Mouse (Mus musculus) ES-Bruce4 (cell line): ENCODE results near the gene Bcar1. TPM values are rescaled to one million over a fixed set of nuclear protein-coding genes. Genes with fewer than 3 reads are reported as not detected.

Experiments used
- H3K27ac ChIP-seq: 2 replicates; pipeline ENCODE4 v1.5.1; 2012; ENCODE audit warnings: low read length, inconsistent platforms; ENCODE audit not compliant: insufficient read depth
- H3K27me3 ChIP-seq: 2 replicates; pipeline ENCODE4 v1.6.1; 2012; ENCODE audit warnings: mild to moderate bottlenecking, low read length, inconsistent platforms; ENCODE audit not compliant: control insufficient read depth, poor library complexity, insufficient read depth, severe bottlenecking
- H3K36me3 ChIP-seq: 2 replicates; pipeline ENCODE4 v1.6.1; 2012; ENCODE audit warnings: inconsistent platforms, mild to moderate bottlenecking, low read length, moderate library complexity; ENCODE audit not compliant: control insufficient read depth, poor library complexity, insufficient read depth, severe bottlenecking
- H3K4me1 ChIP-seq: one replicate; pipeline ENCODE4 v1.8.1; 2011; ENCODE audit warnings: low read length; ENCODE audit not compliant: control insufficient read depth, insufficient read depth
- H3K4me3 ChIP-seq: 2 replicates; pipeline ENCODE4 v1.5.1; 2011; ENCODE audit warnings: low read depth, mild to moderate bottlenecking, low read length
- H3K9ac ChIP-seq: 2 replicates; pipeline ENCODE4 v1.6.1; 2012; ENCODE audit warnings: low read depth, mild to moderate bottlenecking, inconsistent platforms; ENCODE audit not compliant: poor library complexity, severe bottlenecking
- H3K9me3 ChIP-seq: replicated peaks from 2 replicates; pipeline ENCODE4 v1.6.1; 2012; ENCODE audit warnings: mild to moderate bottlenecking, low read length, inconsistent platforms; ENCODE audit not compliant: control insufficient read depth, poor library complexity, insufficient read depth, severe bottlenecking
- CTCF ChIP-seq: IDR thresholded peaks from one replicate; pipeline ENCODE4 v1.8.1; 2011; ENCODE audit warnings: low read depth, low read length
- EP300 ChIP-seq: IDR thresholded peaks from 2 replicates; pipeline ENCODE4 v1.6.1; 2011; ENCODE audit warnings: low read depth, low read length; ENCODE audit not compliant: insufficient read depth
- POLR2A ChIP-seq: IDR thresholded peaks from one replicate; pipeline ENCODE4 v1.8.1; 2011; ENCODE audit warnings: low read length; ENCODE audit not compliant: insufficient read depth
- polyA plus RNA-seq: library from polyadenylated mRNA; stranded (reverse); fragments of >200 nt; gene quantifications from 2 replicates; pipeline ENCODE4 v1.2.4, GENCODE M21; 2011; ENCODE audit warnings: low read depth; ENCODE audit not compliant: missing spikeins, insufficient read depth, insufficient read length

The Bcar1 gene
- polyA plus RNA-seq, 1 experiment, result 59.8 TPM

- H3K4me3 ChIP-seq, result no peak overlapping the region
- TF ChIP-seq POLR2A (no peak), EP300 (no peak), CTCF (no peak)
- H3K9me3 ChIP-seq, result no peaks in the 10 kb centered on the region
- no peaks in the 10 kb centered on the region for H3K27me3 ChIP-seq
- no peak overlapping the region for H3K27ac ChIP-seq
- H3K4me1 ChIP-seq, result peaks cover 7% of the 10 kb centered on the region
- no peak overlapping the region for H3K9ac ChIP-seq
- H3K36me3 ChIP-seq, result 0 out of 2 replicates have a peak, but pooled peaks cover 2% of the 10 kb centered on the region
Measured at GRCm38 (mm10) chr8:111705222-111705621, 38.4 kb downstream of the Bcar1 start.

- Histone ChIP-seq H3K9ac (no peak overlapping the region), H3K27ac (no peak overlapping the region), H3K4me3 (no peak overlapping the region), H3K4me1 (peaks cover 7% of the 10 kb centered on the region), H3K27me3 (no peaks in the 10 kb centered on the region), H3K9me3 (no peaks in the 10 kb centered on the region), H3K36me3 (no peaks in the 10 kb centered on the region)
- TF ChIP-seq POLR2A, result no peak
- no peak for TF ChIP-seq CTCF
- TF ChIP-seq EP300, result no peak
Measured at GRCm38 (mm10) chr8:111704585-111704984, 39.0 kb downstream of the Bcar1 start.

- Histone ChIP-seq H3K9me3 (no peaks in the 10 kb centered on the region), H3K36me3 (no peaks in the 10 kb centered on the region), H3K27me3 (no peaks in the 10 kb centered on the region), H3K27ac (no peak overlapping the region), H3K4me1 (peaks cover 9% of the 10 kb centered on the region), H3K9ac (no peak overlapping the region), H3K4me3 (no peak overlapping the region)
- TF ChIP-seq POLR2A (no peak), EP300 (no peak), CTCF (no peak)
Measured at GRCm38 (mm10) chr8:111701380-111701779, 42.2 kb downstream of the Bcar1 start.

- Histone ChIP-seq H3K27me3 (no peaks in the 10 kb centered on the region), H3K27ac (no peak overlapping the region)
Measured at GRCm38 (mm10) chr8:111700740-111701139, 42.9 kb downstream of the Bcar1 start.

GRCm38 (mm10) chr8:111700201-111700600 is 43.4 kb downstream of the Bcar1 start:
- no peak overlapping the region for H3K27ac ChIP-seq
- H3K27me3 ChIP-seq, result no peaks in the 10 kb centered on the region
- H3K36me3 ChIP-seq, result no peaks in the 10 kb centered on the region
- H3K4me3 ChIP-seq, result no peak overlapping the region
- H3K9ac ChIP-seq, result no peak overlapping the region
- H3K4me1 ChIP-seq, result peaks cover 4% of the 10 kb centered on the region
- TF ChIP-seq POLR2A (no peak), CTCF (no peak), EP300 (no peak)
- H3K9me3 ChIP-seq, result no peaks in the 10 kb centered on the region

More at GRCm38 (mm10) chr8:111700740-111701139, 42.9 kb downstream of the Bcar1 start:
- TF ChIP-seq EP300 (no peak), CTCF (no peak), POLR2A (no peak)
- Histone ChIP-seq H3K9me3 (no peaks in the 10 kb centered on the region), H3K36me3 (no peaks in the 10 kb centered on the region), H3K9ac (no peak overlapping the region), H3K4me3 (no peak overlapping the region), H3K4me1 (peaks cover 9% of the 10 kb centered on the region)

- no peak overlapping the region for H3K9ac ChIP-seq
- no peak overlapping the region for H3K27ac ChIP-seq
- H3K9me3 ChIP-seq, result no peaks in the 10 kb centered on the region
- no peaks in the 10 kb centered on the region for H3K36me3 ChIP-seq
- no peak overlapping the region for H3K4me3 ChIP-seq
- peaks cover 2% of the 10 kb centered on the region for H3K4me1 ChIP-seq
- TF ChIP-seq CTCF, result no peak
- no peak for TF ChIP-seq EP300
- H3K27me3 ChIP-seq, result no peaks in the 10 kb centered on the region
Measured at GRCm38 (mm10) chr8:111699035-111699434, 44.6 kb downstream of the Bcar1 start.
